Mouse (Mus musculus) hindbrain, embryonic 11.5 days (tissue): ENCODE data around the gene Nfam1. TPM values are rescaled to one million over a fixed set of nuclear protein-coding genes. Genes with fewer than 3 reads are reported as not detected.
A peak's percentile ranks its signal among the peaks of the same experiment; 100 is the strongest.
"Not testable (repeated sequence)": the region's sequence is repeated elsewhere in the genome, so short reads cannot be mapped to it uniquely, and the experiment has no call there.

Source experiments
- ATAC-seq: fragments of 200-750 bp; cut with Nextera tagmentation; 2 replicates; pipeline ENCODE4 v1.8.0; 2017; ENCODE audit warnings: mild to moderate bottlenecking, moderate TSS enrichment, moderate library complexity; ENCODE audit not compliant: low FRiP score
- DNase-seq: peaks from one replicate; pipeline ENCODE4 v3.0.0-alpha.2; 2015; ENCODE audit warnings: low spot score
- H3K27ac ChIP-seq: fragments of 300-500 bp; sonication (generic); 2 replicates; pipeline ENCODE4 v1.5.1; 2014; ENCODE audit warnings: mild to moderate bottlenecking, low read depth, low read length
- H3K27me3 ChIP-seq: fragments of 300-500 bp; sonication (generic); 2 replicates; pipeline ENCODE4 v1.6.1; 2014; ENCODE audit warnings: mild to moderate bottlenecking, low read length, moderate library complexity, mixed read lengths; ENCODE audit not compliant: control insufficient read depth, insufficient read depth
- H3K36me3 ChIP-seq: fragments of 300-500 bp; sonication (generic); 2 replicates; pipeline ENCODE4 v1.6.1; 2014; ENCODE audit warnings: mild to moderate bottlenecking, low read length, moderate library complexity, mixed read lengths; ENCODE audit not compliant: control insufficient read depth, insufficient read depth
- H3K4me1 ChIP-seq: fragments of 300-500 bp; sonication (generic); replicated peaks from 2 replicates; pipeline ENCODE4 v1.6.1; 2014; ENCODE audit warnings: low read length, mixed read lengths; ENCODE audit not compliant: control insufficient read depth, insufficient read depth
- H3K4me2 ChIP-seq: fragments of 300-500 bp; sonication (generic); replicated peaks from 2 replicates; pipeline ENCODE4 v1.6.1; 2014; ENCODE audit warnings: mild to moderate bottlenecking, low read depth, low read length
- H3K4me3 ChIP-seq: fragments of 300-500 bp; sonication (generic); 2 replicates; pipeline ENCODE4 v1.5.1; 2014; ENCODE audit warnings: low read depth, low read length
- H3K9ac ChIP-seq: fragments of 300-500 bp; sonication (generic); 2 replicates; pipeline ENCODE4 v1.6.1; 2014; ENCODE audit warnings: low read depth, low read length
- H3K9me3 ChIP-seq: fragments of 300-500 bp; sonication (generic); 2 replicates; pipeline ENCODE4 v1.6.1; 2016; ENCODE audit warnings: low read length; ENCODE audit not compliant: control insufficient read depth
- WGBS: fragments of 180-500 bp; shearing (Covaris S2); extraction: QIAGEN DNeasy Blood & Tissue Kit; methylation state at CpG from one replicate; pipeline ENCODE4 v1.1.7; 2014; 5-methylcytosine and 5-hydroxymethylcytosine counted together
- polyA plus RNA-seq: library from polyadenylated mRNA; unstranded; fragments of >200 nt; fragmentation: Nextera tagmentation; extraction: Ambion mirVana; gene quantifications from 2 replicates; pipeline ENCODE4 v1.2.1, GENCODE M21; 2014

Gene Nfam1
- polyA plus RNA-seq, 1 experiment from 2014 or later = 2.3 TPM

GRCm38 (mm10) chr15:83046308-83046707 is 13.2 kb upstream of the Nfam1 start:
- no peak overlapping the region for H3K4me2 ChIP-seq
- DNase-seq = no peak
- H3K9me3 ChIP-seq = no peaks in the 10 kb centered on the region
- H3K36me3 ChIP-seq = no peaks in the 10 kb centered on the region
- H3K27me3 ChIP-seq = no peaks in the 10 kb centered on the region
- no peak for ATAC-seq
- WGBS = 96% methylated on average over 3 of the region's 3 CpGs
- no peak overlapping the region for H3K9ac ChIP-seq
- H3K4me3 ChIP-seq = no peak overlapping the region
- no peaks in the 10 kb centered on the region for H3K4me1 ChIP-seq
- H3K27ac ChIP-seq = no peak overlapping the region

GRCm38 (mm10) chr15:83045565-83045964 is 12.5 kb upstream of the Nfam1 start:
- DNase-seq, H3K4me2 ChIP-seq, H3K4me1 ChIP-seq, H3K9ac ChIP-seq, H3K9me3 ChIP-seq, H3K36me3 ChIP-seq, H3K27me3 ChIP-seq, H3K4me3 ChIP-seq, H3K27ac ChIP-seq, ATAC-seq: not testable (repeated sequence)
- 87% methylated on average over 5 of the region's 5 CpGs for WGBS

- WGBS = 65% methylated on average over 22 of the region's 22 CpGs
- Histone ChIP-seq H3K4me3 (no peak overlapping the region), H3K27ac (no peak overlapping the region), H3K9ac (no peak overlapping the region), H3K36me3 (no peaks in the 10 kb centered on the region), H3K4me1 (no peaks in the 10 kb centered on the region), H3K4me2 (no peak overlapping the region), H3K9me3 (no peaks in the 10 kb centered on the region), H3K27me3 (peaks cover 3% of the 10 kb centered on the region; the same call in 1 of the 2 replicates)
- ATAC-seq (no peak), DNase-seq (no peak)
Measured at GRCm38 (mm10) chr15:83043362-83043708, 10.2 kb upstream of the Nfam1 start.

- no peaks in the 10 kb centered on the region for H3K4me1 ChIP-seq
- H3K9me3 ChIP-seq = no peaks in the 10 kb centered on the region
- H3K27me3 ChIP-seq = peaks cover 3% of the 10 kb centered on the region; the same call in 1 of the 2 replicates
- H3K27ac ChIP-seq = no peak overlapping the region
- WGBS = 6% methylated on average over 6 of the region's 6 CpGs
- no peaks in the 10 kb centered on the region for H3K36me3 ChIP-seq
- no peak overlapping the region for H3K4me3 ChIP-seq
- H3K9ac ChIP-seq = no peak overlapping the region
- peak; percentile 54 for DNase-seq
- no peak for ATAC-seq
- H3K4me2 ChIP-seq = no peak overlapping the region
Measured at GRCm38 (mm10) chr15:83042655-83043361, 9.7 kb upstream of the Nfam1 start.

- H3K4me2 ChIP-seq = no peak overlapping the region
- 53% methylated on average over 2 of the region's 2 CpGs for WGBS
- ATAC-seq = no peak
- H3K4me1 ChIP-seq = no peaks in the 10 kb centered on the region
- no peak for DNase-seq
- H3K36me3 ChIP-seq = no peaks in the 10 kb centered on the region
- H3K27me3 ChIP-seq = peaks cover 7% of the 10 kb centered on the region; the same call in 1 of the 2 replicates
- H3K9me3 ChIP-seq = no peaks in the 10 kb centered on the region
- H3K27ac ChIP-seq = no peak overlapping the region
- no peak overlapping the region for H3K4me3 ChIP-seq
- no peak overlapping the region for H3K9ac ChIP-seq
Measured at GRCm38 (mm10) chr15:83040156-83040555, 7.0 kb upstream of the Nfam1 start.

GRCm38 (mm10) chr15:83038812-83039211 is 5.7 kb upstream of the Nfam1 start:
- Histone ChIP-seq H3K36me3 (no peaks in the 10 kb centered on the region), H3K9ac (no peak overlapping the region), H3K4me1 (peaks cover 10% of the 10 kb centered on the region), H3K4me3 (no peak overlapping the region), H3K9me3 (no peaks in the 10 kb centered on the region), H3K27me3 (peaks cover 12% of the 10 kb centered on the region; the same call in 1 of the 2 replicates), H3K27ac (no peak overlapping the region), H3K4me2 (no peak overlapping the region)
- WGBS = 66% methylated on average over 3 of the region's 3 CpGs
- DNase-seq = no peak
- ATAC-seq = no peak

GRCm38 (mm10) chr15:83037755-83038483 is 4.8 kb upstream of the Nfam1 start:
- no peaks in the 10 kb centered on the region for H3K9me3 ChIP-seq
- H3K36me3 ChIP-seq = no peaks in the 10 kb centered on the region
- 4% methylated on average over 8 of the region's 8 CpGs for WGBS
- H3K4me2 ChIP-seq = no peak overlapping the region
- peak; percentile 20; the same call in 1 of the 2 replicates for ATAC-seq
- H3K9ac ChIP-seq = no peak overlapping the region
- no peak overlapping the region for H3K27ac ChIP-seq
- DNase-seq = peak; percentile 94
- peaks cover 15% of the 10 kb centered on the region for H3K4me1 ChIP-seq
- H3K27me3 ChIP-seq = peaks cover 12% of the 10 kb centered on the region; the same call in 1 of the 2 replicates
- H3K4me3 ChIP-seq = no peak overlapping the region

- ATAC-seq = no peak
- Histone ChIP-seq H3K9ac (no peak overlapping the region), H3K4me2 (no peak overlapping the region), H3K36me3 (no peaks in the 10 kb centered on the region), H3K4me1 (peaks cover 19% of the 10 kb centered on the region), H3K27ac (no peak overlapping the region), H3K4me3 (no peak overlapping the region), H3K27me3 (peaks cover 16% of the 10 kb centered on the region; the same call in 1 of the 2 replicates), H3K9me3 (no peaks in the 10 kb centered on the region)
- WGBS = 90% methylated on average over 14 of the region's 14 CpGs
- no peak for DNase-seq
Measured at GRCm38 (mm10) chr15:83036900-83037519, 3.9 kb upstream of the Nfam1 start.
